Mouse (Mus musculus): ENCODE measurements around the gene Cldn19. TPM values are rescaled to one million over a fixed set of nuclear protein-coding genes. Genes with fewer than 3 reads are reported as not detected.

Cldn19 gene
- 0.07 TPM for polyA plus RNA-seq (2014; fragmentation: Illumina TruSeq; extraction: RNeasy Lipid Tissue Mini Kit (QIAGEN cat#74804); ENCODE audit: low read depth, low replicate concordance)

DNA sequence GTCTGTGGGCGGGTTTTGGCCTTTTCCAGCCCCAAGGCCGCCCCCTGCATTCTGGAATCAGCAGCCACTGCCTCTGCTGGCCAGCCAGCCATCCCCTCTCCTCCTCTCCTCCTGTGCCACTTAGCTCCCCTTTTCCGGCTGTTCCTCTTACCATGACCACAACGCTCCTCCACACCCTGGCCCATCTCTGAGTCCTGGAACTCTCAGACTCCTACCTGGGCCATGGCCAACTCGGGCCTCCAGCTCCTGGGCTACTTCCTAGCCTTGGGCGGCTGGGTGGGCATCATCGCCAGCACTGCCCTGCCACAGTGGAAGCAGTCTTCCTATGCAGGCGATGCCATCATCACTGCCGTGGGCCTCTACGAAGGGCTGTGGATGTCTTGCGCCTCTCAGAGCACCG, at the start of gene Cldn19:
Gene Cldn19, plus strand, starts transcription at position 64 of the 400 bp plus-strand sequence.

DNA sequence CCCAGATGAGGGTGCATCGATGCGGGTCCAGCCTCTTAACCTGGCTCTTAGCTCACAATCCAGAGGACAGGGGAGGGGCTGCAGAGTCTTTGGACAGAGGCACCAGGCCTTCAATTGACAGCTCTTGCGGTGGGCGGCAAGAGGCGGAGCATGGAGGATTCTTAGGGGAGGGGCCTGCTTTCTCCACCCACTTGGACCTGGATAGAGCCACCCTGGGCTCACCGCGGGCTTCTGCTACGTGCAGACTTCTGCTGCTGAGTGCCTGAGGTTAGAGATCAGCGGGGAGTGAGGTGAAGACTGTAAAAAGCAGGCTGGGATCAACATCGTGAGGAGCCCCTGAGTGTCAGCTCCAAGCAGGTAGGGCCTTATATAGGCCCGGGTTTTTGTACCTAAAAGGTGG, 37.0 kb upstream of the Cldn19 start, which contains the start of gene Tmem269:
Gene Tmem269, minus strand, starts transcription at position 49 of the 400 bp plus-strand sequence.

DNA sequence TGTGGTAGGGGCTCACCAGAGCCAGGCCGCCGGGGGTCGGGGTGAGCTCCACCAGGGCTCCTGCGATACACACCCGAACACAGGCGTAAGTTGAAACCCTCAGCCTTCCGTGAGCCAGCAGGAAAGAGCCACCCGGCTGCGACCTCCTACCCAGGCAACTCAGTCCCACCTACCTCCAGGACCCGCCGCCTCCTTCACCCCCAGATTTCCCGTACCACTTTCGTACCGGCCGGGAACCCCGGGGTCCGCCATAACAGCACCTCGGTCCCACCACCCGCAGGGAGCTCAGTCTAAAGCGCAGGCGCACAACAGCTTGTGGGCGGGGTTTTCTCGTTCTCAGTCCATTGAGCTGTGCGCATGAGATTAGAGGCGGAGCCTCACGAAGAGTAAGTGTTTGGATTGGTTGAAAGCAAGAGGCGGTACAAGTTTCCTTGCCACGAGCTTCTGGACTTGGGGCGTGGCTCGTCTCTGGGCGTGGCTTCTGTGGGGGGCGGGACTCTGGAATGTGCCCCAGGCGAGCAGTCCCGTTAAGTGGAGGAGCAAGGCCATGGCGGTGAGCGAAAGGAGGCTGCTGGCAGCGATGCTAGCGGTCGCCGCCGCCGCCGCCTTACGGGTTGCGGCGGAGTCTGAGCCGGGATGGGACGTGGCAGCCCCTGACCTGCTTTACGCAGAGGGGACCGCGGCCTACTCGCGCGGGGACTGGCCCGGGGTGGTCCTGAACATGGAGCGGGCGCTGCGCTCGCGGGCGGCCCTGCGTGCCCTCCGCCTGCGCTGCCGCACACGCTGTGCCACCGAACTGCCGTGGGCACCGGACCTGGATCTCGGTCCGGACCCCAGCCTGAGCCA, 22.6 kb upstream of the Cldn19 start, which contains the start of the genes AU022252 and P3h1:
Gene AU022252, minus strand, starts transcription at position 303 of the 846 bp plus-strand sequence.
Gene P3h1, plus strand, starts transcription at position 506 of the 846 bp plus-strand sequence.

DNA sequence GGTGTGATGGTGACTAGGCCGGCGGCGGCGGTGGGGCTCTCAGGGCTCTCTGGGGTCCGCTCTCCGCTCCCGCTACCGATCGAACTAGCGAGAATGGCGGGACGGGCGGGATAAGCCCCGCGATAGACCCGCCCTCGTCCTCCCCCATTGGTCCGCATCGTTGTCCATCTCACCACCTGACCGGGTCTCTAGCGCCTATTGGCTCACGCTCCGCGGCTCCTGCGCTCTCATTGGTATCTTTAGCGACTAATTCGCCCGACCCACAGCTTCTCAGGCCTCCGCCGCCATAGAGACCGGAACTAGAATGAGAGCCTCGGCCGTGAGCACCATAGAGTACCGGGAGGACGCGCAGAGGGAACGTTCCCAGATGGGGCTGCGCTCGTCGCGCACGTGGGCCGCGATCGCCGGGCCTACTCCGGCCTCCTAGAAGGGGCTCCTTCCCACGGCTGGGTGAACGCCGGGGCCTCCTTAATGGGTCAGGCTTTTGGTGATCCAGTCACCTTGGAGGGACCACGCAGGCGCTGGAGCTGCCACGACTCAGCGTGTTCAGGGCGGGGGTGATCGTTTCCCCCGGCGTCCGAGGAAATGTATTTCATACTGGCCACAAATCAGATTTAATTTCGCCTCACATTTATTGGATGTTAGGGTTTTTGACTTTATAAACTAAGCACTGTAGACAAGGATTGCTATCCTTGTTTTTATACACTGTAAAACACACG, 39.4 kb downstream of the Cldn19 start, which contains the start of gene Ybx1:
Gene Ybx1, minus strand, starts transcription at position 190 of the 719 bp plus-strand sequence.

Other genes starting within 250 kb of the Cldn19 start
- 15.8 TPM for gene Slc2a1, start 146.7 kb upstream of the Cldn19 start, polyA plus RNA-seq (2014; fragmentation: Illumina TruSeq; extraction: RNeasy Lipid Tissue Mini Kit (QIAGEN cat#74804); ENCODE audit: low read depth, low replicate concordance)
- gene Zfp691, start 81.2 kb upstream of the Cldn19 start, polyA plus RNA-seq (2014; fragmentation: Illumina TruSeq; extraction: RNeasy Lipid Tissue Mini Kit (QIAGEN cat#74804); ENCODE audit: low read depth, low replicate concordance): 4.2 TPM
- gene Ermap, start 65.4 kb upstream of the Cldn19 start, polyA plus RNA-seq (2014; fragmentation: Illumina TruSeq; extraction: RNeasy Lipid Tissue Mini Kit (QIAGEN cat#74804); ENCODE audit: low read depth, low replicate concordance): 0.47 TPM
- 29.4 TPM for gene Svbp, start 60.1 kb upstream of the Cldn19 start, polyA plus RNA-seq (2014; fragmentation: Illumina TruSeq; extraction: RNeasy Lipid Tissue Mini Kit (QIAGEN cat#74804); ENCODE audit: low read depth, low replicate concordance)
- gene Tmem269, start 37.2 kb upstream of the Cldn19 start, polyA plus RNA-seq (2014; fragmentation: Illumina TruSeq; extraction: RNeasy Lipid Tissue Mini Kit (QIAGEN cat#74804); ENCODE audit: low read depth, low replicate concordance): 2.3 TPM
- 10.2 TPM for gene AU022252, start 22.7 kb upstream of the Cldn19 start, polyA plus RNA-seq (2014; fragmentation: Illumina TruSeq; extraction: RNeasy Lipid Tissue Mini Kit (QIAGEN cat#74804); ENCODE audit: low read depth, low replicate concordance)
- 14.7 TPM for gene P3h1, start 22.5 kb upstream of the Cldn19 start, polyA plus RNA-seq (2014; fragmentation: Illumina TruSeq; extraction: RNeasy Lipid Tissue Mini Kit (QIAGEN cat#74804); ENCODE audit: low read depth, low replicate concordance)
- gene Ybx1, start 39.2 kb downstream of the Cldn19 start, polyA plus RNA-seq (2014; fragmentation: Illumina TruSeq; extraction: RNeasy Lipid Tissue Mini Kit (QIAGEN cat#74804); ENCODE audit: low read depth, low replicate concordance): 397 TPM
- gene Ppih, start 65.1 kb downstream of the Cldn19 start, polyA plus RNA-seq (2014; fragmentation: Illumina TruSeq; extraction: RNeasy Lipid Tissue Mini Kit (QIAGEN cat#74804); ENCODE audit: low read depth, low replicate concordance): 20.0 TPM
- gene Ccdc30, start 160.1 kb downstream of the Cldn19 start, polyA plus RNA-seq (2014; fragmentation: Illumina TruSeq; extraction: RNeasy Lipid Tissue Mini Kit (QIAGEN cat#74804); ENCODE audit: low read depth, low replicate concordance): 16.1 TPM
- 15.9 TPM for gene Ppcs, start 167.0 kb downstream of the Cldn19 start, polyA plus RNA-seq (2014; fragmentation: Illumina TruSeq; extraction: RNeasy Lipid Tissue Mini Kit (QIAGEN cat#74804); ENCODE audit: low read depth, low replicate concordance)
- gene Zmynd12, start 167.4 kb downstream of the Cldn19 start, polyA plus RNA-seq (2014; fragmentation: Illumina TruSeq; extraction: RNeasy Lipid Tissue Mini Kit (QIAGEN cat#74804); ENCODE audit: low read depth, low replicate concordance): 2.6 TPM
- gene Rimkla, start 237.2 kb downstream of the Cldn19 start, polyA plus RNA-seq (2014; fragmentation: Illumina TruSeq; extraction: RNeasy Lipid Tissue Mini Kit (QIAGEN cat#74804); ENCODE audit: low read depth, low replicate concordance): 0.52 TPM